Mouse (Mus musculus) monocyte, adult 59 days (primary cell): Measurements from ENCODE around the gene Sec61a2. TPM values are rescaled to one million over a fixed set of nuclear protein-coding genes. Genes with fewer than 3 reads are reported as not detected.

Experiments used
- total RNA-seq, 2 experiments: library from RNA; stranded (reverse); gene quantifications; one replicate each; pipeline ENCODE4 v1.2.4; 2023

Sec61a2 gene
- 10 to 100 TPM; 18.8 to 25.3 TPM for total RNA-seq

DNA sequence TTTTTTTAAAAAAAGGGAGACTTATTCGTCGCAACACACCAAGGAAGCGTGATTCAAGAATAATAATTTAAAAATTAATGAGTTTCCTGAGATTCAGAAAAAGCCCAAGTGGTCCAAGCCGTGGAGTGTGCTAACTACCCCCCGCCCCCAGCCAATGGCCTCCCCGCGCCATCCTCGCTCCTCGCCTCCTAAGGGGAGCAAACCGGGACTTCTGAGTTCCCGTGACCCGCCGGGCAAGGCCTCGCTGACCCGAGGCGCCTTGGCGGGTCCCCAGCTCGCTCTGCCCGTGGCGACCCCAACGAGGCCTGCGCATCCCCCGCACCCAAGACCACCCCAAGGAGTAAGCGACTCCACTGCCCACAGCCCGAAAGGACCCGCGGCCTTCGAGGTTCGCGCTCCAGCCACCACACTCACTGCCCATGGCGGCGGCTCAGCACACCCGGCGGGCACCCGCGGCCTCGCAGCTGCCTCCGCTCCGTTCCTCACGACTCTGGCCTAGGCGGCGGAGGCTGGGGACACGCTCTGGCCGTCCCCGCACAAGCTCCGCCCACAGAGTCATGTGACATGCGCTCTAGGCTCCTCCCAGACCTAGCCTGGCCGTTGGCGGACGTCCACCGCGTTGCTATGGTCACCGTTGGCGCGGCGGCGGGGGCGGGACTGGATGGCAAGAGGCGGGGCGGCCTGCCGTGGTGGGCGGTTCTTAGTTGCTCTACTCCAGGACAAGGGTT is at the start of gene Sec61a2:
Gene Sec61a2, minus strand, starts transcription at position 590 of the 728 bp plus-strand sequence.

DNA sequence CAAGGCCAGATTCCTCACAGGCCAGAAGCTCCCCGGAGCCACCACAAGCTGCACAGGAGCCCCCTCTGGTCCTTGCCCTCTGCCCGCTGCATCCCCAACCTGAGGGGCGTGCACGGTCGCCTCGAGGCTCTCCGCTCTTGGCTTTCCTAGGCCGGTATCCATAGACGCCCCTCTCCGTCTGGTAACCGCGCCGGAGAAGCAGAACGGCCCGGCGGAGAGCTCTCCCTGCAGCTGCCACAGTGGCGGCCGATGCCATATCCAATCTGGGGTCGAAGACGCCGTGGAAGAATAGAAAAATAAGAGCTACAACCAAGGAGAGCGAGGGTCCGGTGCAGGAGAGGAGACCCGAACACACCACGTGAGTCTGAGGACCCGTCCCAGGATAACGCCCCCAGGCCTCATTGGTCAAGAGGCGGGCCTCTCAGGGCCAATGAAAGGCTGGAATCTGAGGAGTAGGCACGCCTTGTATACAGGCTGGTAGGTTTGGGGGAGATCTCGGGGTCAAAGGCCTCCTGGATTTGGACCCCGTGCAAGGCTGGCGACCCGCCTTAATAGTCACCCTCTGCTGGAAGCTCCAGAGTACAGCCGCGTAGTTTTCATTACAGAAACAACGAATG is 47.3 kb upstream of the Sec61a2 start, which contains the start of gene Dhtkd1:
Gene Dhtkd1, minus strand, starts transcription at position 377 of the 617 bp plus-strand sequence.

DNA sequence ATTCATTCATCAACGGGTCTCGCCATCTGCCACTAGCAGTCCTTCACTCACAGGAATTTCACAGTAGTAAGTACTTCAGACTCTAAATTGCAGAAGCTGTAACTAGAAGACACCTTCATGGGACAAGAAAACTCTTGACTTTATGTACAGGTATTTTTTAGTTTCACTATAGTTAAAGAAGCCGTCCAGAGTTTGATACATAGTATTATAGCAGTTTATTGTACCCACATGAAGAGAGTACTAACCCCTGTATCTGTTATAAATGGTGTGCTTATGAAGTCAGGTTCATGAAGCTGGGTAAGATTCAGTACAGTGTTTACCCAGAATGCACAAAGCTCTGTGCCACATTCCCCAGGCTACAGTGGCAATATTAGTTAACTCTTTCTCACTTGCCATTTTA is 32.4 kb downstream of the Sec61a2 start, which contains the start of gene Gm13199:
Gene Gm13199, minus strand, starts transcription at position 101 of the 400 bp plus-strand sequence.

DNA sequence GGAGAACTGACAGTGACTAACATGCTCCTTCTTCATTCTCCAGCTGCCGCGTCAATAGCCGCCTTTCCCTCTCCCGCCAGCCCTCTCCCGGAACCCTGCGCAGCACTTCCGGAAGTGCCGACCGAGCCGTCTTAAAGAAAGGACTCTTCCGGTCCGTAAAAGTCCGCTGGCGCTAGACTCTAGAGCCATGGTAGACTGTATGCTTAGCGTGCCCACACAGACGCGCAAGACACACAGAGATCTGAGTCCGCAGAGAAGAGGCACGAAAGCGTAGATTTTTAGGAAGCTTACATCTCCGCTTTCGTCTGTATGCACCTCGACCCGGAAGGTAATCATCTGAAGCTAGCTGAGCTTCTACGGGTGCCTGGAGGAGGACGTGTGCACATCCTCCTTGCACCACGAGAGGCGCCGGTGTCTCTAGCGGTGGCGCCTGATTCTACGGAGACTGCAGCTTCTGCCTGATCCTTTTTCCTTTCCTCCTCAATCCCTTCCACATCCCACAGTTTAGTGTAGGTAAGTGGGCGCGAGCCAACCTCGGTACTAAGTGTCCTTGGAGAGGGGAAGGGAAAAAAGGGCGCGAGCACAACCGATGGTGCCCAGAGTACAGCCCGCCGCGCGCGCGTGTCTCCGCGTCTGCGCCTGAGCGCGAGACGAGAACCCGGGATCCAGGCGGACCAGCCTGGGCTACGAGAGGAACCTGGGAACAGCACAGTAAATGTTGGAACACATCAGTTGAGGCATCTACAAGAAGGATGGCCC is 50.2 kb downstream of the Sec61a2 start, which contains the start of the genes Nudt5 and Cdc123:
Gene Nudt5, plus strand, starts transcription at position 147 of the 759 bp plus-strand sequence.
Gene Cdc123, minus strand, starts transcription at position 292 of the 759 bp plus-strand sequence.

Other genes starting within 250 kb of the Sec61a2 start
- gene Camk1d, start 180.9 kb downstream of the Sec61a2 start, total RNA-seq: 100 to 1,000 TPM; 128 to 130 TPM
- 10 to 100 TPM; 16.5 to 18.0 TPM for gene Nudt5, start 50.4 kb downstream of the Sec61a2 start, total RNA-seq
- 10 to 100 TPM; 72.0 to 74.9 TPM for gene Cdc123, start 50.3 kb downstream of the Sec61a2 start, total RNA-seq
- gene Gm13199, start 32.5 kb downstream of the Sec61a2 start, total RNA-seq: 1 to 10 TPM in 1 of 2 experiments, not detected in 1; 1.5 TPM
- under 1 TPM; 0.52 to 0.70 TPM for gene Dhtkd1, start 47.4 kb upstream of the Sec61a2 start, total RNA-seq
- gene Upf2, start 56.0 kb upstream of the Sec61a2 start, total RNA-seq: 10 to 100 TPM; 27.1 to 28.2 TPM
- not detected for gene Proser2, start 234.8 kb upstream of the Sec61a2 start, total RNA-seq